Mouse (Mus musculus) heart, postnatal 0 days (tissue): ENCODE measurements around the gene Prpf40b.

Experiments
- CTCF ChIP-seq: IDR thresholded peaks from 2 replicates; pipeline ENCODE4 v1.5.1; 2016; ENCODE audit warnings: antibody characterized with exemption, control low read depth, low read depth
- EP300 ChIP-seq: IDR thresholded peaks from 2 replicates; pipeline ENCODE4 v1.6.1; 2016; ENCODE audit warnings: antibody characterized with exemption, low read depth

DNA sequence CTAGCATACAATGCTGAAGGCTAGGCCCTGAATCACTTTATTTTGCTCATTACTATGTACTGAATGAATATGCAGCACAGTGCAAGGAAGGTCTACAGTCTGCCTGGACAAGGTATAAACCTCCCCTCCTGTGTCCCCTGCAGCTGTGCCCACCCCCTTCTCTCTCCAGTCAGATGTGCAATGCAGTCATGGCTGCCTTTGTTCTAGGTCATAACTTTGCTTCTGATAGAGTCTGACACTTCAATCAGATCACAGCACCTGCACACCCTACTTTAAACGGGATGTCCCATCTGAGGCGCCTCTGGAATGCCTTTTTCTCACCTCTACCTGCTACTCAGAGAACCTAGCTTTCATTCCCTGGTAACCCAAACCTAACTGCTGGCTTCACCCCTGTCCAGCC is 44.0 kb downstream of the Prpf40b start:
- TF ChIP-seq CTCF (no peak), EP300 (no peak)
